Mouse (Mus musculus): ENCODE measurements around the gene Pakap. TPM values are rescaled to one million over a fixed set of nuclear protein-coding genes. Genes with fewer than 3 reads are reported as not detected.

Gene Pakap
- polyA plus RNA-seq, 1 experiment from 2014 or later: 46.0 TPM

GRCm38 (mm10) chr4:57538029-57538688 lies 29.8 kb upstream of the Pakap start:
- H3K9ac ChIP-seq (ENCODE audit: low read depth, low read length): no peak overlapping the region
- H3K27me3 ChIP-seq (ENCODE audit: control insufficient read depth, insufficient read depth, low read length): no peaks in the 10 kb centered on the region
- H3K4me3 ChIP-seq (ENCODE audit: low read depth, low read length): no peak overlapping the region
- H3K27ac ChIP-seq (ENCODE audit: low read depth, low read length): peak overlapping the region; percentile 79
- no peaks in the 10 kb centered on the region for H3K9me3 ChIP-seq (replicated peaks; ENCODE audit: control insufficient read depth, low read length)
- no peaks in the 10 kb centered on the region for H3K36me3 ChIP-seq (ENCODE audit: control insufficient read depth, insufficient read depth, low read length)
- 9% methylated on average over 4 of the region's 4 CpGs for WGBS (ENCODE audit: insufficient replicate concordance)
- ATAC-seq (replicated peaks; ENCODE audit: insufficient number of reproducible peaks, low FRiP score, low TSS enrichment): peak; percentile 74
- H3K4me2 ChIP-seq: no peak overlapping the region
- peaks cover 26% of the 10 kb centered on the region for H3K4me1 ChIP-seq (ENCODE audit: control insufficient read depth, insufficient read depth, low read length)

DNA sequence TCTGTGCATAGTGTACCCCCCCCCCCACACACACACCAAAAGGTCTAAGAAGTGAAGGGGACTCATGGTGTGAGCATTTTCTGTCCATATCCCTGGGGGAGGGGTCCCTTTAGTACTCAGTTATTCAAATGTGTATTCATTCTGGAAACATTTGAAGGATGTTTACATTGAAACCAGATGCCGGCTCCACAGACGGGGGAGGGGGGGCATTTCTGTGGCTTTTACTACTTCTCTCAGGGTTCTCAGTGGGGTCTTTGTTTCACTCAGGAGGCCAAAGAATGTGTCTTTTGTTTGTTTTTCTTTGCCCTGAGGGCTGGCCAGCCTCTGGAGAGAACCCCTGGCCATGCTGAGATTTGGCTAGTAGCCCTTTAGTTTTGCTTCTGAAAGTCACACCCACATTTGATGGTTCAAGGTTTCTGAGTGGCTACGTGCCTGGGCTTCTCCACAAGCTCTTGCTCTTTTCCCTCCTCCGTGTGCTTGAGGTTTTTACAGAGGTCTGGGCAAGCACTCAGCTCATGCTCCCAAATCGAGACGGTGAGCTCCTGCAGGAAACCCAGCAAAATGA lies 24.2 kb upstream of the Pakap start:
- peak overlapping the region; percentile 65 for H3K27ac ChIP-seq (ENCODE audit: low read depth, low read length)
- H3K4me1 ChIP-seq (ENCODE audit: control insufficient read depth, insufficient read depth, low read length): peaks cover 13% of the 10 kb centered on the region
- H3K4me2 ChIP-seq: no peak overlapping the region
- H3K9me3 ChIP-seq (replicated peaks; ENCODE audit: control insufficient read depth, low read length): no peaks in the 10 kb centered on the region
- no peak overlapping the region for H3K9ac ChIP-seq (ENCODE audit: low read depth, low read length)
- ATAC-seq (replicated peaks; ENCODE audit: insufficient number of reproducible peaks, low FRiP score, low TSS enrichment): no peak
- no peaks in the 10 kb centered on the region for H3K36me3 ChIP-seq (ENCODE audit: control insufficient read depth, insufficient read depth, low read length)
- H3K27me3 ChIP-seq (ENCODE audit: control insufficient read depth, insufficient read depth, low read length): no peaks in the 10 kb centered on the region
- no peak overlapping the region for H3K4me3 ChIP-seq (ENCODE audit: low read depth, low read length)
- WGBS (ENCODE audit: insufficient replicate concordance): 13% methylated on average over 6 of the region's 6 CpGs

DNA sequence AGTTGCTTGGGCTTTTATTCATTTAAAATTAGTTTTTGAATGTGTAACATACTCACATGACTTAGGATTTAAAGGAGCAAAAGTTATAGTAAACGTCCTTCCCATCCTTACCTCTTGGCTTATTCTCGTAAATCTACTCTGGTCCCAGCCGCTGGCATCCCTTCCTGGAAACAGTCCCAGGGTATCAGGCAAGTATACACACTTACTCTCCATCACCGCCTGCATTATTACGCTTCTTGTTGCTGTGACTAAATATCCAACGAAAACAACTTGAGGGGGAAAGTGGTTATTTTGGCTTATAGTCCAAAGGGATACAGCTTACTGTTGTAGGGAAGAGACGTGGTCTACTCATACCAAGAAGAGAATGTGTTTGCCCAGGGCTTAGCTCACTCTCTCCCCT lies 20.2 kb upstream of the Pakap start:
- no peaks in the 10 kb centered on the region for H3K27me3 ChIP-seq (ENCODE audit: control insufficient read depth, insufficient read depth, low read length)
- H3K4me1 ChIP-seq (ENCODE audit: control insufficient read depth, insufficient read depth, low read length): peaks cover 11% of the 10 kb centered on the region
- H3K27ac ChIP-seq (ENCODE audit: low read depth, low read length): no peak overlapping the region
- H3K9me3 ChIP-seq (replicated peaks; ENCODE audit: control insufficient read depth, low read length): no peaks in the 10 kb centered on the region
- no peaks in the 10 kb centered on the region for H3K36me3 ChIP-seq (ENCODE audit: control insufficient read depth, insufficient read depth, low read length)
- H3K4me3 ChIP-seq (ENCODE audit: low read depth, low read length): no peak overlapping the region
- WGBS (ENCODE audit: insufficient replicate concordance): 91% methylated on average over 7 of the region's 7 CpGs
- no peak for ATAC-seq (replicated peaks; ENCODE audit: insufficient number of reproducible peaks, low FRiP score, low TSS enrichment)
- no peak overlapping the region for H3K9ac ChIP-seq (ENCODE audit: low read depth, low read length)
- H3K4me2 ChIP-seq: no peak overlapping the region

DNA sequence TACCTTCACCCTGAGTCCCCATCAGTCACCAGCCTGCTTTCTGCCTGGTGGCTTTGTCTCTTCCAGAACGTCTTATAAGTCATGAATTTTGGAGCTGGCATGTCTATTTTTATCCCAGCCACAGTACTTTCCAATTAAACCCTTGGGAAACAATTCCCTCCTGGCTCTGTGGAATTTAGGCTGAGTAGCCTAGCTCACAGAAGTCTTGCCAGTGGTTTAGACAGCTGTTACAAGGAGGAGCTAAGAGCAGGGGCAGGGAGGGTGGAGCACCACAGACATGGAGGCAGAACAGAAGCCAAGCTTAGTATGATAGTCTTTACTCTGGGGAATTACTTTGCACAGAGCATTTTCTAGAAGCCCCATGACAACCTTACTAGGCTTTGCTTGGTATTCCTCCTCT lies 17.8 kb upstream of the Pakap start:
- H3K27me3 ChIP-seq (ENCODE audit: control insufficient read depth, insufficient read depth, low read length): no peaks in the 10 kb centered on the region
- WGBS (ENCODE audit: insufficient replicate concordance): 9% methylated on average over 1 of the region's 1 CpGs
- H3K36me3 ChIP-seq (ENCODE audit: control insufficient read depth, insufficient read depth, low read length): no peaks in the 10 kb centered on the region
- H3K4me2 ChIP-seq: no peak overlapping the region
- H3K27ac ChIP-seq (ENCODE audit: low read depth, low read length): no peak overlapping the region
- H3K9me3 ChIP-seq (replicated peaks; ENCODE audit: control insufficient read depth, low read length): no peaks in the 10 kb centered on the region
- H3K4me3 ChIP-seq (ENCODE audit: low read depth, low read length): no peak overlapping the region
- H3K4me1 ChIP-seq (ENCODE audit: control insufficient read depth, insufficient read depth, low read length): peaks cover 11% of the 10 kb centered on the region
- ATAC-seq (replicated peaks; ENCODE audit: insufficient number of reproducible peaks, low FRiP score, low TSS enrichment): no peak
- H3K9ac ChIP-seq (ENCODE audit: low read depth, low read length): no peak overlapping the region

- peaks cover 15% of the 10 kb centered on the region for H3K4me1 ChIP-seq (ENCODE audit: control insufficient read depth, insufficient read depth, low read length)
- WGBS (ENCODE audit: insufficient replicate concordance): 42% methylated on average over 2 of the region's 2 CpGs
- 0 out of 2 replicates have a peak overlapping the region, but pooled peaks have one; percentile 15 for H3K27ac ChIP-seq (ENCODE audit: low read depth, low read length)
Measured at GRCm38 (mm10) chr4:57557102-57557501, 10.9 kb upstream of the Pakap start.

DNA sequence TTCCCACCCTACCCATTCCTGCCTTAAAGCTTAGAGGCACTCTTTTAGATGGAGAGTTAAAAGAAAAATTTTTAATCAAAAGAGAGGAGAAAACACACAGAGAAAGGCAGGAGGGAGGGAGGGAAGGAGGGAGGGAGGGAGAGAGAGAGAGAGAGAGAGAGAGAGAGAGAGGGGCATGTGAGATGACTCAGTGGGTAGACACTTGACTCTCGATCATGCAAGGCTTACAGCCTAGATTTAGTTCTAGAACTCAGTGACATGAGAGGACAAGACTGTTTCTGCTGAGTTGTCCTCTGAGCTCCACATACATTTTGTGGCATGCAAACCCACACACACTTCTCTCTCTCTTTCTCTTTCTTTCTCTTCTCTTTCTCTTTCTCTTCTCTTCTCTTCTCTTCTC lies 8.5 kb upstream of the Pakap start:
- H3K4me1 ChIP-seq (ENCODE audit: control insufficient read depth, insufficient read depth, low read length): peaks cover 17% of the 10 kb centered on the region
- H3K4me2 ChIP-seq: no peak overlapping the region
- peak overlapping the region; percentile 96 for H3K27ac ChIP-seq (ENCODE audit: low read depth, low read length)
- H3K36me3 ChIP-seq (ENCODE audit: control insufficient read depth, insufficient read depth, low read length): no peaks in the 10 kb centered on the region
- H3K4me3 ChIP-seq (ENCODE audit: low read depth, low read length): no peak overlapping the region
- ATAC-seq (replicated peaks; ENCODE audit: insufficient number of reproducible peaks, low FRiP score, low TSS enrichment): no peak
- no peak overlapping the region for H3K9ac ChIP-seq (ENCODE audit: low read depth, low read length)
- 56% methylated on average over 1 of the region's 1 CpGs for WGBS (ENCODE audit: insufficient replicate concordance)
- H3K9me3 ChIP-seq (replicated peaks; ENCODE audit: control insufficient read depth, low read length): no peaks in the 10 kb centered on the region
- no peaks in the 10 kb centered on the region for H3K27me3 ChIP-seq (ENCODE audit: control insufficient read depth, insufficient read depth, low read length)

More at GRCm38 (mm10) chr4:57557102-57557501, 10.9 kb upstream of the Pakap start:
- H3K4me2 ChIP-seq: no peak overlapping the region
- H3K9ac ChIP-seq (ENCODE audit: low read depth, low read length): no peak overlapping the region
- no peaks in the 10 kb centered on the region for H3K9me3 ChIP-seq (replicated peaks; ENCODE audit: control insufficient read depth, low read length)
- no peaks in the 10 kb centered on the region for H3K27me3 ChIP-seq (ENCODE audit: control insufficient read depth, insufficient read depth, low read length)
- ATAC-seq (replicated peaks; ENCODE audit: insufficient number of reproducible peaks, low FRiP score, low TSS enrichment): no peak
- no peaks in the 10 kb centered on the region for H3K36me3 ChIP-seq (ENCODE audit: control insufficient read depth, insufficient read depth, low read length)
- no peak overlapping the region for H3K4me3 ChIP-seq (ENCODE audit: low read depth, low read length)

DNA sequence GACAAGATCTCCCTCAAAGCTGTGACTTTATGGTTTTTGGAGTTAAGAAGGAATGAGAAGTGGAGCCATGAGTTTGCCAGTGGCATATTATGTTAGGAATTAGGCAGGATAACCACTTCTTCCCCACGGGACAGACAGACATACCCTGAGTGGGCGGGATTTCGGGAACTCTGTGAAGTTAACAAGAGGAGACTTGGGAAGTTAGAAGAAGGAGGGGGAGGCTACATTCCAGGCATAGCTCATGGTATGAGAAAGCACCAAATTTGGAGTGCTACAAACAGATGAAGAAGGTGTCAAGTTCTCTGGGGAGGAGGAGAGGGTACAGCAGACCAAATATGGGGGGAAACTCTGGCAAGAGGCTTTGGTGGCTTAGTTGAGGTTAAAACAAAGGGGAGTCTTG lies 8.0 kb upstream of the Pakap start:
- H3K9me3 ChIP-seq (replicated peaks; ENCODE audit: control insufficient read depth, low read length): no peaks in the 10 kb centered on the region
- peak overlapping the region; percentile 51 for H3K4me2 ChIP-seq
- H3K27me3 ChIP-seq (ENCODE audit: control insufficient read depth, insufficient read depth, low read length): no peaks in the 10 kb centered on the region
- H3K27ac ChIP-seq (ENCODE audit: low read depth, low read length): peak overlapping the region; percentile 96
- no peaks in the 10 kb centered on the region for H3K36me3 ChIP-seq (ENCODE audit: control insufficient read depth, insufficient read depth, low read length)
- 31% methylated on average over 3 of the region's 3 CpGs for WGBS (ENCODE audit: insufficient replicate concordance)
- ATAC-seq (replicated peaks; ENCODE audit: insufficient number of reproducible peaks, low FRiP score, low TSS enrichment): peak; percentile 65
- H3K9ac ChIP-seq (ENCODE audit: low read depth, low read length): 0 out of 2 replicates have a peak overlapping the region, but pooled peaks have one; percentile 66
- peaks cover 12% of the 10 kb centered on the region for H3K4me1 ChIP-seq (ENCODE audit: control insufficient read depth, insufficient read depth, low read length)
- no peak overlapping the region for H3K4me3 ChIP-seq (ENCODE audit: low read depth, low read length)

DNA sequence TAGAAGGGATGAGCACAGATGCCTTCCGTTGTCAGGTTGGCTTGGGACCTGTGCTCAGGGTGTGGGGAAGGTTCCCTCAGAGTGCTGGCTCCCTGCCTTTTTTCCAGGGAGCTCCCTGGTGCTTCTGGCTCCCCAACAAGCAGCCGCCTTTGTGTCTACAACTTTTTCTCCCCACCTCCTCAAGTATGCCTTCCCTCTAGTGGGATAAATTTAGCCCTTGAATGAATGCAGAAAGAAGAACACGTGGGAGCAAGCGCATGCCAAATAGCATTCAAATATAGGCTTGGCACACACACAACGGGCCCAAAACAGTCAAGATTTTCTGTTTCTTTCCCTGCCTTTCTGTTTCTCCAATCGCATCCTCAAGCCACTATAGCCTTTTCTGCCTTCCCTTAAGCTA lies 6.9 kb upstream of the Pakap start:
- Histone ChIP-seq H3K9me3 (replicated peaks; ENCODE audit: control insufficient read depth, low read length) (no peaks in the 10 kb centered on the region), H3K4me1 (ENCODE audit: control insufficient read depth, insufficient read depth, low read length) (peaks cover 12% of the 10 kb centered on the region), H3K9ac (ENCODE audit: low read depth, low read length) (peak overlapping the region; percentile 66), H3K4me3 (ENCODE audit: low read depth, low read length) (peak overlapping the region; percentile 16; the same call in 1 of the 2 replicates), H3K27me3 (ENCODE audit: control insufficient read depth, insufficient read depth, low read length) (no peaks in the 10 kb centered on the region), H3K27ac (ENCODE audit: low read depth, low read length) (peak overlapping the region; percentile 96), H3K4me2 (peak overlapping the region; percentile 51), H3K36me3 (ENCODE audit: control insufficient read depth, insufficient read depth, low read length) (no peaks in the 10 kb centered on the region)
- WGBS (ENCODE audit: insufficient replicate concordance): 48% methylated on average over 6 of the region's 6 CpGs
- no peak for ATAC-seq (replicated peaks; ENCODE audit: insufficient number of reproducible peaks, low FRiP score, low TSS enrichment)

GRCm38 (mm10) chr4:57565283-57565682 lies 2.7 kb upstream of the Pakap start:
- Histone ChIP-seq H3K9me3 (replicated peaks; ENCODE audit: control insufficient read depth, low read length) (no peaks in the 10 kb centered on the region), H3K27ac (ENCODE audit: low read depth, low read length) (no peak overlapping the region), H3K27me3 (ENCODE audit: control insufficient read depth, insufficient read depth, low read length) (no peaks in the 10 kb centered on the region), H3K36me3 (ENCODE audit: control insufficient read depth, insufficient read depth, low read length) (no peaks in the 10 kb centered on the region), H3K4me1 (ENCODE audit: control insufficient read depth, insufficient read depth, low read length) (peaks cover 22% of the 10 kb centered on the region), H3K9ac (ENCODE audit: low read depth, low read length) (no peak overlapping the region), H3K4me2 (no peak overlapping the region), H3K4me3 (ENCODE audit: low read depth, low read length) (no peak overlapping the region)
- 79% methylated on average over 1 of the region's 1 CpGs for WGBS (ENCODE audit: insufficient replicate concordance)
- ATAC-seq (replicated peaks; ENCODE audit: insufficient number of reproducible peaks, low FRiP score, low TSS enrichment): no peak
